Mouse (Mus musculus) kidney, adult 11 months (tissue): ENCODE measurements around the gene Lclat1.
"Not testable (repeated sequence)": the region's sequence is repeated elsewhere in the genome, so short reads cannot be mapped to it uniquely, and the experiment has no call there.

Source experiments
- DNase-seq: peaks from one replicate; pipeline ENCODE4 v3.0.0; 2022

Lclat1 gene

DNA sequence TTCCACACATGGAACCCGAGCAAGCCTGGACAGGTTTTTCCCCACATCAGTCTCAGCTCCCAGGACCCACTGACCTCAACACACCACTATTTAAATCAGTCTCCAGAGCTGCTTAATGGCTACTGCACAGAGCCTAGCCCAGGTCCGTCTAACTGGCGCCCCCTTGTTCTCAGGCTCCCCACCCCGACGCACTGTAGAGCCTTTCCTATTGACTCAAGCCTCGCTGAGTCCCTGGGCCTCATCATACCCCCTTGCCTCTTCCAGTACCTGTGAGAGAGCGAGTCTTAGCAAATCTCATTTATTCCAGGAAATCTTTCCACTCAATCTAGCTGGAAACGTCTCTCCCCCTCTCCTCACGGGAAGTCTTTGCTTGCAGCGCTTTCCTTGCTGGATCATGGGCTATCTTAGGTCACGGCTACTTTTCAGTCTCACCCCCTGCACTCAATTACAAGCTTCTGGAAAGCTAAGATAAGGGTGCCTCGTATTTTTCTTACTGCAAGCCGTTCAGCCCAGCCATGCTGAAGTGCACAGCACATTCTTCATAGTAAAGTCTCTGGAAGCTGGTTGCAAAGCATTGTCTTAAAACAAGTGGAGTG lies 137.4 kb downstream of the Lclat1 start:
- DNase-seq, result no peak

DNA sequence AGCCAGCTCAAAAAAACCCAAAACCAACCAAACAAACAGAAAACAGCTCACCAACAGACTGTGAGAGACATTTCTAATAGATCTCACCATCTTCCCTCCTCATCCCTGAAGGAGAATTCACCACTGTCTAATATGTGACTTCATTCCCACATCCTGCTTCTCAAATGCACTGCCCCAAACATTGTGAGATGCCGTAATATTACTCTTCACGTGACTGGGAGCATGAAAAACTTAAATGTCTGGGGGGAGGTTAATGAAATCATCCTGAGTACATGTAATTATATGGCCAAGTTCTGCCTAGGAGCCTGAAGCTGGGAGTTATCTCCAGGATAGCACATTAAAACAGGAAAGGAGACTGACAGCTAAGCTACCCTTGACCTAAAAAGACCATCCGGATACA lies 138.3 kb downstream of the Lclat1 start:
- DNase-seq, result no peak

DNA sequence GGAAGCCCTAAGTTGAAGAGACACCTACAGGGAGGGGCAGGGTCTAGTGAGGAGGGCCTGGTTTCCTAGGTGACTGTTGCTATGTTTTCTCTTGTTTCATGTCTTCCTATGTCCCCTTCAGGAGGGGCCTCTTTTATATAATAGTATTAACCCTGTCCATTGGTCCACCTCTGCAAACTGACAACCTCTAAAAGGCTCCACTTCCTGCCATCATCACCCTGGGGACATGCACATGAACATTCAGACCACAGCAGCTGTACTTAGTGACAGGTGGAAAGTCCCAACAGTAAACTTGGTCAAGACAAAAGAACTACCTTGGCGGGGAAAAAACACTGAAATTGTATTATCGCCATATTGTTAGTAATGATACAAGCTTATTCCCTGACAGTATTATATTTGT lies 139.1 kb downstream of the Lclat1 start:
- DNase-seq, result no peak

DNA sequence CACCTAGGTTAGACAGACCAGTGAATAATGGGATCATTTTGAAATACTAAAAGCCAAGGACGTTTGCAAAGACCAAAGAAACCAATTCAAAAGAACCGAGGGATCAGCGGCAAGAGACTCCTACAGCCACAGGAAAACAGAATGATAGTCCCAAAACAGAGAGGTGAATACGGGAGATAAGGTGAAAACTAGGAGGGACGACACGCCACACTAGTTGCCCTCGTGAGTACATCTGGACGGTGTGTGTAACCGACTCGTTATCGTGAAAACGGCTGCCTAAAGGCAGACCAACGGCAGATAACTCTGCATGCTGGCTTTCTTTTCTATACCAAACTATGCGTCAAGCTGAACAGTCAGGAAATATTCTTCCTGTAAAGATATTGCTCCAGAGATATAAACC lies 140.0 kb downstream of the Lclat1 start:
- no peak for DNase-seq

DNA sequence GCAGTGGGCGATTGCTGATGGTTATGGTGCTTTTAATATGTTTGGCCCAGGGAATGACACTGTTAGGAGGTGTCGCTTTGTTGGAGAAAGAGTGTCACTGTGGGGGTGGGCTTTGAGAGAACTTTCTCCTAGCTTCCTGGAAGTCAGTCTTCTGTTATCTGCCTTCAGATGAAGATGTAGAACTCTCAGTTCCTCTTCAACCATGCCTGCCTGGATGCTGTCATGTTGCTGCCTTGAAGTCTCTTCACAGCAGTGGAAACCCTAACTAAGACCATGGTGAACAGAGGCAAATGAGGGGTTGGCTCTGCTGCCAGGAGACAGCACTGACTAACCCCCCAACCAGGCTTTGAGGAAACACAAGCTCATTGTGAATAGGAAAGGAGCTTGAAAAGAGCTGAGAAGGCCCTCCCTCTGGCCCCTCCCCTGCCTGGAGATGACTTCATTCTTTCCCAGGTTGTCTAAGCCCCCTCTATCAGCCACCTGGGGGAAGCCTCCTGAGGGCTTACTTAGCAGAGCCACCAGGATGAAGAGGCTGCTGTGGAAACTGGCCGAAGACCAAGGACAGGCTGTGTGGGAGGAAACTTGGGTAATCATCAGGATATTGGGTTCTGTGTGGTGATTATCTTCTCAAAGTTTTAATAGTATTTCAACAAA lies 142.8 kb downstream of the Lclat1 start:
- no peak for DNase-seq

DNA sequence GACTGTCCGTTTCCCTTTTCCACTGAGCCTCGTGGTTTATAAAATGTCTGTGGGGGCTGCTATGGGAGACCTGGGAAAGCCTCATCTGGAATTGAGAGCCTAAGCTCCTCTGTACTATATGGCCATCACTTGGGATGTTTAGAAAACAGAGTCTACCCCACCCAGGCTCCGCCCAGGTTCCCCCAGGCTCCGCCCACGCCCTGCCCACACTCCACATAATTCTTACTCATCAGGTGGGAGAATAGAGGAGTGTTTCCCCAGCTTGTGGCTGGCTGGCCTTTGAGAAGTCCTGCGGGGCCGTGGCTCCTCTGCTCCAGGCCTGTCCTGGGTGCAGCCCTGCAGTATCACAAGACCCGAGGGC lies 143.3 kb downstream of the Lclat1 start:
- DNase-seq, result no peak

DNA sequence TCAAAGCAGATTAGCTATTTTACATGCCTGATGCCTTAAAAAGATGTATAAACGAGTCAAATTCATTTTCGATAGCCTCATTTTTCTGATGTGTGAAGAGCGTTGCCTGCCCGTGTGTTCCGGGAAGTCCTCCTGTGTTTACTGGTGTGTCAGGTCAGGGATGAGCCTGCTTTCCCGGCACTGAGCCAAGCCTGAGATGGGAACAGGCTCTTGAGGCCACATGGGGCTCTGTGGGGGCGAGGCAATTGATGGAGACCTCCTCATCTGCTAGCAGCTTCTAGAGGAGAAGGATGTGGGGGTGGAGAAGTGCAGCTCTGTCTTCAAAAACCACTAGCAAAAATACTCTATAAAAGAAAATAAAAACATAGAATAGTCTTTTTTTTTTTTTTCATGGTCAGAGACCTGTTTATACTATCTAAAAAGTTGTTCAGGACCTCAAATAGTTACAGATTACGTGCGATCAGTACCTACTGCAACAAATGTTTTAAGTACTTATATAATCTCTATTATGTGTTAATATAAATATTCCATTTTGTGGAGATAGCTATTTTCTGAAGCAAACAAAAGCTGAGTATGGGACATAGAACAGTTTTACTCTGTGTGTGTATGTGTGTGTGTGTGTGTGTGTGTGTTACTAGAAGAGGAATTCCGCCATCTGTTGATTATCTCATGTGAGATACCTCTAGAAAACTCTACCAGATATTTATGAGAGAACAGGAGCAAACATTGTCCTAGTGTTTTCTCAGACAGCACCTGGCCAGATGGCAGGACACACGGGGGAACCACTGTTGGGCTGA lies 144.2 kb downstream of the Lclat1 start:
- DNase-seq, result no peak

DNA sequence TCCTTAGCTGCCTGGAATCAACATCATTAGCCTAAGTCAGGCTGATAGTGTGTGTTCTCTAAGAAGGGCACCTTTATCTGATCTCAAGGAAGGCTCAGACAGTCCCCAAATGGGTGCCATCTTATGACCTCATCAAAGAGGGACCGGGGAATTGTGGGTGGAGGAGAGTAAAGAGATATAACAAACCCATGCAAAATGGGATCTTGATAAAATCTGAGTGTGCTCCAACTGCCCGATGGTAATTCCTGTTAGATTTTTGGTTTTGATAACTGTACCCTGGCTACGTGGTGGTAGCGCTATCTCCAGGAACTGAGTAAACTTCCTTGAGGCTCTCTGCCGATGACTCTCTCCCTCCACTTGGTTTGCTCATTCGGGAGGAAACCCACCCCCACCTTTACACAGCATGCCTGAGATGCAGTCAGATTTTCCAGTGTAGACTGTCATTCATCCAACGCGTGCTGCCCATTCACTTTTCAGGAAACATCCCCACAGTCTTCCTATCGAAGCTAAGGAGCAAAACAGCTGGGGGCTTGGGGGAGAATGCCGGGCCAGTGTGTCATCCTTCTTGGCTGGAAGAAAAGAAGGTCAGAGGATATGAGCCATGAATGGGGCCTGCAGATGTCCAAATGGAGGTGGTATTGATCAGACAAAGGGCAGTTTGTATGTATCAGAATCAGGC lies 145.6 kb downstream of the Lclat1 start:
- no peak for DNase-seq

DNA sequence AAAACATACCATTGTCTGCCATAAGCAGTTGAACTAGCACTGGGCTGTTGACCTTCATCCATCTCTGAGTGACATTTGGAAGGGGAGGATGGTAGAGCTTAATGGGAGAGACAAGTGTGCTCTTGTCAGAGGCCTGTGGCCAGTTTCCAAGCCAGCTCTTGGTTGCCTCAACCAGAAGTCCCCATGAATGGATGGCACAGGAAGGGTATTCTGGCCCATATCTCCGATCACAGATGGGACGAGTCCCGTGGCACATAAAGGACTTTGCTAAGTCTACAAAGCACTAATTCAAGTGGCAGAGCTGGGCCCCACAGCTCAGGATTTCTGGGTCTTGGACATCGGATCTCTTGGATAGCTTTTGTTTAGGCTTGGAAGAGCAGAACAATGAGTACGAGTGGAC lies 148.0 kb downstream of the Lclat1 start:
- no peak for DNase-seq

DNA sequence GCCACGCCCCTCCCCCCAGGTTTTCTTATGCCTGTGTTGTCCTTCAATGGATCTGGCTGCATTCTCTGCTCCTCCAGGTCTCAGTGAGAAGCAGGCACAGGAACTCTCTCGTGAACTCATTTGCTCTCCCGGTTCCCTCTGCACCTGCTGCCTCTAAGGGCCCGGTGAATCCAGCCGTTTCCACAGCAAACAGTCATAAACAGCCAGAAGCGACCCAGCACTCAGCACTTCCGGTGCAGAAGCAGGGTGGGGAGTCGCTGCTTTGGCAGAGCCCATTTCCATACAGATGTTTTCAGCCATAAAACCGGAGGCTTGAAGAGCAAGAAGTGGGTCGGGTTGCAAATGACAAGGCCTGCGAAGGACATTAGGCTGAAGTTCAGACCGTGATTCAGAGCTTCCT lies 150.8 kb downstream of the Lclat1 start:
- DNase-seq, result peak; percentile 6

DNA sequence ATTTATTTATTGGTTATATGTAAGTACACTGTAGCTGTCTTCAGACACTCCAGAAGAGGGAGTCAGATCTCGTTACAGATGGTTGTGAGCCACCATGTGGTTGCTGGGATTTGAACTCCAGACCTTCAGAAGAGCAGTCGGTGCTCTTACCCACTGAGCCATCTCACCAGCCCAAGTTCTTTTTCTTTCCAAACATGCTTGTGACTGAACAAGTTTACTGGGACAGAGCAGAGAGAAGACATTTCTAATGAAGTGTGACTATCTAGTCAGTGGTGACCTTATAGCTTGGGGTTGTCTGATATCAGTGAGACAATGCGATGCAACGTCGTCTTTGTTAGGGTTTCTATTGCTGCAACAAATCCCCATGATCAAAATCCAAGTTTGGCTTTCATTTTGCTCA lies 151.5 kb downstream of the Lclat1 start:
- not testable (repeated sequence) for DNase-seq

DNA sequence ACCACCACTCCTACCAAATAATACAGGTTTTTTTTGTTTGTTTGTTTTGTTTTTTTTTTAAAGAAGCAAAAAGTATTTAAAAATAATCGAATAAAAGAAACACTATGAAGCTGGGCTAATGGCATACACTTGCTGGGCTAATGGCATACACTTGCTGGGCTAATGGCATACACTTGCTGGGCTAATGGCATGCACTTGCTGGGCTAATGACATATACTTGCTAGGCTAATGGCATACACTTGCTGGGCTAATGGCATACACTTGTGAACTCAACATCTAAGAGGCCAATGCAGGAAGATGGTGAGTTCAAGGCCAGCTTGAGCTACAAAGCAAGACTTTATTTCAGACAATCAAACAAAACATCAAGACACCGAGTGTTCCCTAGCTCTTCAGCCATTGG lies 154.8 kb downstream of the Lclat1 start:
- DNase-seq, result no peak

DNA sequence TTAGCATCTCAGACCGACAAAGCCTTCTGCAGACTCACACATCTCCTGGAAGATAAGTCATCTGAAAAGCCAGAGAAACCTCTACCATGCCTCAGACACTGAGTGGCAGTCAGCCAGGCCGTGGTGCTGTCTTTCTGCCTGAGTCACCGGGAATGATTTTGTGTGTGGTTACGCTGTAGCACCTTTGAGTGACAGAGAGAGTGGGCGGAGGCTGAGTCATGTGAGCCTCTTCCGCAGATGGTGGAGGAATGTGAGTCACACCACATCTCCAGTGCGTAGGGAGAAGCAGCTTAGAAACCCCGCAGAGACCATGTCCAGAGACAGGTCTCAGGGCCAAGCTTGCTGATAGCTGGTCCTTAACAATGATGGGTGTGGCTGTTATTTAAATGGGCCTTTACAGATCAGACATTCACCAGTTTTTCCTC lies 155.3 kb downstream of the Lclat1 start:
- no peak for DNase-seq

DNA sequence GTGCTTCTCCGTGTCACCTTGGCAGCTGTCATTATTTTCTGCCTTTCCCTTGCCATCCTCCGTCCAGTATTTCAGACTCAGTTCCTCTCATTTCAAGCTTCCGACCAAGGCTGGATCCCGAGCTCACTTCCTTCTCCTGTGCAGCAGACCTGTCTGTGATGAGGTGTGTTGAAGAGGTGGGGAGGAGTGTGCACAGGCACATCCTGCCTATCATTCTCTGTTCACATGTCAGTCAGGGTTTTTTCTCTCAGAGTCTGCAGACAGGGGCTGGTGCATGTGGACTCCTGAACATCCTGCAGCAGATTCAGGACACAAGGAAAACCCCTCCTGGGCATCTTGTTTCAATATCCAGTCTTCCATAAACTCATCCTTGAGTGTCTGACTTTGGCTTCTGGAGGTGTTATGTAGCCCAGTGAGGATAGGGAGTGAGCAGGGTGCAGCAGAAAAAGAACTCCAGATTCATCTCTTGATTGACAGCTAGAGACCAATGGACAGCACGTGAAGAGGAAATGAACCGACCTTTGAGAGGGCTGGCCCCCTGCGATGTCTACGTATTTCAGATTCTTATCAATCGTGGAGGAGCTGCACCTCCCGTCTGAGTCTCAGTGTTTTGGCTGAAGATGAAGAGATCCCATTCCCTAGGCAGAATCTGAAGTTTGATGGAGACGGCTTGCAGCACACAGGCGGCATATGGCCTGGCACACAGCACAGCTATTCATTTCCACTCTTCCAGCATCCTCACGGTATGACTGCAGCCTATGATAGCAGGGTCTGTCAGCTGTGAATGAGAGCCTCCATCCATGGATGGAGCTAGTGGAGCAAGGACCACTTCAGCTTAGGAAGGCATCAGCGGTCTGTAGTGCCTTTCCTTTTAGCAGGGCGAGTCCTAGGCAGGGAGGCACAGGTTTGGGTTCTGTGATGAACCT lies 163.3 kb downstream of the Lclat1 start:
- no peak for DNase-seq

DNA sequence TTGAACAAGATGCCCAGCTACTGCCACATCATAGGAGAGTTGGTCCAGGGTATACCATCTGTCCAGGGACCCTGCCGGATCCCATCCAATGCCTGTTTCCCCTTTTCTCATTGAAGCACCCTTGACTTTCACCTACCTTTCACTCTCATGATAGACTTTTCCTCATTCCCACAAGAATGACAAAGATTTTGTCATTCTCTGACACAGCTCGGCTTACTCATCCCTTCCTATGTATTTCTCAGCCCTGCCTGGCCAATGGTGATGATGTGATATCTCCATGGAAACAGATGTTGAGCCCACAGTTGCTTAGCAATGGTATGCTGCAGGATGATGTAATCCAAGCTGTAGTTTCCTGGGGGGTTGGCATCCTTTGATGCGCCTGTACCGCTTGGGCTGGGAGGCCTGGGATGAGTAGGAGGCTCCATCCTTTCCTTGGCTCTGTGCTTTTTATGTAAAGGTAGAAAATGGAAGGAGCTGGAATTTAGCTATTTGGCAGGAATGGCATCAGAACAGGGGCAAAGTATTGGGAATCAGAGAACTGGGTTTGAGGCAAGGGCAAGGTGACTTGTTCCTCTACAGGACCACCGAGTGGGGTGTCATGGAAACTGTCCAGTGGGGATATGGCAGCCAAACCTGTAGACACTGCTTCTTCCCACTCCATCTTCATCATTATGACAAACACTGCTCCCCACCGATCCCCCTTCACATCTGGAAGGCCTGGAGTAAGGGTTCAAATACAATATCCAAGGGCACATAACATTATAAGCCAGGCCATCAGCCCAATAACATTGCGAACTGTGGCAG lies 164.2 kb downstream of the Lclat1 start:
- DNase-seq, result no peak

DNA sequence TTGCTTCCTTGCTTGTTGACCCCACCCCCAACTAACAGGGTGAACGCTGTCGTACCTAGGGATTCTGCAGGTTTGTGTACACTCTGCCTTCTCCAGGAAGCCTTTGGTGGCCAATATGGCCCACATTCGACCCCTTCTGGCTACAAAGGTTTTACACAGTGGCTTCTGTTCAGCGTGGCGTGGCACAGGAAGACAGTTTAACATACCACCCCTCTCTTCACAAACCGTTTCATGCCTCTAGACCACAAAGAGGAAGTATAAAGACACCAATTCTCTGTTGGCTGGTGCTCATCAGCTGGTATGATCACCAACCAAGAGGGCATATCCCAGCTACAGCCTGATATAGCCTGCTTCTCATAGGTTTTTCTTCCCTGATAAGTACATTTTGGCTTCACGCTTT lies 166.0 kb downstream of the Lclat1 start:
- no peak for DNase-seq

DNA sequence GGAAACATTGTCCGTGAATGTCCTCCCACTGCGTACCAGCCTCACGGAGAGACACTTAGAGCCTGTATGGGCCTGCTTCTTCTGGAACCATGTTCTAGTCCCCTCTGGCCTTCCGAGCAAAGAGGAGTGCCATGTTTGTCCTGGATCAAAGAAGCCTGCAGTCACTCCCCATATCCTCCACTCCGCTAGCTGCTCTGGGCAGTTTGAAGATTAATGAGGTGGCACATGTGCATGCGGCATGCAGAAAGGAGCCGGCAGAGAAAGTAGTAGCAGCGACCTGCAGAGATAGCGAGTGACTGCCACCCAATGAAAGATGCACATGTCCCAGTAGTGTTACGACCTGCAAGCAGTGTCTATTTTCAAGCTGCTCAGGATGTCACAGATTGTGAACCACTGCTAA lies 167.3 kb downstream of the Lclat1 start:
- no peak for DNase-seq

DNA sequence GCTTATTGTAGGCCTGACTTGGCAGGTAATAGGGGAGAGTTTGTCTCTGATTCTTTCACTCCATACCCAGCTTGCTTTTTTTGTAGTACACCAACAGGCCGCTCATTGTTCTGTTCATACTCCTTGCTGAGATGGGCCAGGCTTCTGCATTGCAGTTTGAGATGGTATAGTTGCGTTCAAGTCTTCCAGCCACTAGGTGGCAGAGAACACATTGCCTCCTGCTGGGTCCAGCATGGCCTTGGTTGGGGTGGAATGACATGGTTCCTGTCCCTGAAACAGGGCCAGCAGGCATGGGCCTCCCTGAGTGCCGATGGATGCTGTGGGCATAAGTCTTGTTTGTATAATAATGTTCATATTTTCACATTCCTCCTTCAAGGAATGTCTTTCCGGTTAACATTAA lies 170.0 kb downstream of the Lclat1 start:
- DNase-seq, result no peak

DNA sequence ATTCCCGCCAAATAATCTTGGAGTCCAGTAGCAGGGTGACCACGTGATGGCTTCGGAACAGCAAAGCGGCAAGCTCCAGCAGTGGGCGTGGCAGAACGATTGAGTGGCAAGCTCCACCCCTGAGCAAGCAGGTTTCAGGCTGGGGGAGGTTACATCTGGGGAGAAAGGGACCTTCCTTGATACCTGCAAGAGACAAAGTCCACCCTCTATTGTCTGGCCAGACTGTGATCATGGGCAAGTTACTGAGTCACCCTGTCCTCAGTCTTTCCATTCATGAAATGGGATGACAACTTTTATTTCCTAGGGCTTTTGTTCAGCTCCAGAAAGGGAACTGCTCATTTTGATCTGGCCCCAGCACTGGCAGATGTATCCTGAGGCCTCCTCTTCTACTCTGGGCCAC lies 174.9 kb downstream of the Lclat1 start:
- DNase-seq, result not testable (repeated sequence)

DNA sequence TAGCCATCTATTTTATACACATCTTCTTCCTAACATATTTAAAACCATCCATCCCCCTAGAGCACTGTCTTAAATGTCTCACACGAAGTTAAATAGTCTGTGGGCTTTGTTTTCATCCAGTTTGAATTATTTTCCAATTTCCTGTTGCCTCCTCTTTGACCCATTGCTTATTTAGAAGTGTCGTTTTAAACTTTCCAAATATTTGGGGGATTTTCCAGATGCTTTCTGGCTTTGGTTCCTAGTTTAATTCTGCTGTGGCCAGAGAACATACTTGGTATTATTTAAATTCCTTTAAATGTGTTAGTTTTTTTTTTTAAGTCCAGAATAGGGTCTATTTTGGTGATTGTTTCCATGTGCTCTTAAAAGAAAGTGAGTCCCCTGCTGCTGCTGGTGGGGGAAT lies 176.5 kb downstream of the Lclat1 start:
- DNase-seq, result no peak
